Mouse (Mus musculus) B cell, adult 2 months (primary cell): ENCODE measurements at regions not wholly inside any gene's neighbourhood (a gene's known extent, or its start where the extent isn't known, plus 50 kb on each side); places are given as distances from the start of the nearest gene placed in this dataset.

ENCODE experiments used
- DNase-seq, 2 experiments: peaks; one replicate each; pipeline ENCODE4 v3.0.0; 2022

DNA sequence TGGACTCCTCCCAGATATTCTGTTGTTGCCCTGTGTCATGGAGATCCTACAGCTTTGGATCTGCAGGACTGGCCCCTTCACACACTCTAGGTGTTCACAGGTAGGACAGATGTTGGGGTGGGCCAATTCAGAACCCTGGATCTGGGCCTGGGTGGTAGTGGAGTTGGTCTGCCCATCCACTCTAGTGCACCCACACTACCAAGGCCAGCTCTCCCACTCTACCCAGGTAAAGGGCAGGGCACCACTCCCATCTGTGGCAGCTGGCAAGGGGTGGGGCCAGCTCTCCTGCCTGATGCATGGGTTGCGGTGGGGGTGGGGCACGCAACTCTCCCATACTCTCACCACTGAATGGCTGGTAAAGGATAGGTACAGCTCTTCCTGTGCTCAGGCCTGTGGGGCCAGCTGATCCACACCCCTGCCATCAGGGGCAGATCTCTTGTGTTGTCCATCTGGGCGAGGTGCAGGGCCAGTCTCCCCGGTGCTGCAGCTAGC is 76.5 kb downstream of the Gja1 start:
- DNase-seq = no peak

- DNase-seq = no peak
These were observed 78.8 kb downstream of the Gja1 start for GRCm38 (mm10) chr10:56455867-56456468.

- no peak for DNase-seq
These were observed 91.4 kb downstream of the Gja1 start for GRCm38 (mm10) chr10:56468537-56468936.

GRCm38 (mm10) chr10:56468993-56469712 is 92.0 kb downstream of the Gja1 start:
- DNase-seq = no peak

DNA sequence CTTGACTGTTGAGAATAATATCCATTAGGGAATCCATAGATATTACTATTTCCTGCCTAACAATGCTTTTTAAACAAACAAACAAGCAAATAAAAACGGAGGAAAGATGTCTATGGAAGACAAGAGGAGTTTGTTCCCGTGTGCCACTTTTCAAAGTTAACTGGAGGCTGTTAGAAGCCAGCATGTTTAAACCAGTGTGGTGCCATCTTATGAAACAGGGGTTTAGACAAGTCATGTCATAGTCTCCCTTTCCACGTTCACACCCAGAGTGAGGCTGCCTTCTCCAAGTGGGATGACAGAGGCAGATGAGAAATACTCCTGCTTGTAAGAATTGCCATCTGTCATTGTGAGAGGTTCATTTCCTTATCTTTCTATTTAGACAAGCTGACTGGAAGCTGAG is 92.8 kb downstream of the Gja1 start:
- DNase-seq = no peak

DNA sequence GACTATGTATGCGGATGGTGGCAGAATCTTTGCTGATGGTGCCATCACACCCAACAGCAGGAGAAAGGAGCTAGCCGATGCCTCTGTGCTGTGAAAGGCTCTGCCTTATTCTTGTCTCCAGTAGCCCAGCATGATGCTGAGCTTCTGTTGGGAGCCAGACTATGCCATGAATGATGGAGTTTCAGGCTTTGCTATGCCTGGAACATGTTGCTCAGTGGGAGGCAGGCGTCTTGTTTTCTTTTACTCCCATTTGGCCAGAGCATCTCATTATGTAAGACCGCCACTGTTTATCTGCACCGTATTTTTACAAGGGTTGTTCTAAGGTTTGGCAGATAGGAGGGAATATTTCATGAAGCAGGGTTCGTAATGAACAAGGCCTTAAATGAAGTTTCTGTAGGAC is 97.8 kb downstream of the Gja1 start:
- no peak for DNase-seq

DNA sequence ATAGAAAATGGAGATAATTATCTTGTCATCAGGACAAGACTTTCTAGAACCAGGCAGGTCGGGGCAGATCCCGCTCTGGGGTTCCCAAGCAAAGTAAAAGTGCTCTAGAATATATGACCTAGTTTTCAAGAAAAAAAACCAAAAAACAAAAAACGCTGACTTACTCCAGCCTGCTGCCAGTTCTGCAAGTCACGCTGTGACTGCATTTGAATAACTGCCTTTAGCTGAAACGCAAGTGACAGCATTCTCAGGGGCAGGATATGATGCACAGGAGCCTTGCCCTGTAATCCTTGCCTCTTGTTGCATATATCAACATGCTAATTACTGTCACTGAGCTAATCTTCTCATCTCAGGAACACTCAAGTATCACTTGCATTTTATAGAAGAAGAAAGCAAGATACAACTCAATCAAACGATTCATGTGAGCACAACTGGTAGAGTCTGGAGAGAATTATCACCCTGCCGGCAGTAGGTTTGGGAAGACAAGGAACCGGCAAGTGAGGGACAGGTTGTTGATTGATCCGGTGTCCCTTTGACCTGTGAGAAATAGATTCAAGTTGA is 105.1 kb downstream of the Gja1 start:
- DNase-seq = no peak

DNA sequence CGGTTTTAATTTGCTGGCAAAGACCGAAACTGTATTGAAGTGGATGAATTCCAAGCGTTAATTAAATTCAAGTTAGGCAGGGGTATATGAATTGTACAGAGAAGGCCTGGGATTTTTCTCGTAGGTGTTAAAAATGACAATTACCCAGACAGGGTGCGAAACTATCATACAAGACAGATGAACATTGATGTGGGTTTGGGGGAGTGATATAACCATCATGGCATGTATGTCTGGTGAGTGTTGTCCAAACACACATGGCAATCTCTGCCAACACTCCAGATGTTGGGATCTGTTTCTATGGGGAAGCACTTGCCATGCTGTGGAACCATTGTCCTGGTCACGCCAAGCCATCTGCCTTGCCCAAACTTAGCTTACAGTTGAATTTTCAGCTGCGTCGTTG is 107.8 kb downstream of the Gja1 start:
- DNase-seq = no peak

DNA sequence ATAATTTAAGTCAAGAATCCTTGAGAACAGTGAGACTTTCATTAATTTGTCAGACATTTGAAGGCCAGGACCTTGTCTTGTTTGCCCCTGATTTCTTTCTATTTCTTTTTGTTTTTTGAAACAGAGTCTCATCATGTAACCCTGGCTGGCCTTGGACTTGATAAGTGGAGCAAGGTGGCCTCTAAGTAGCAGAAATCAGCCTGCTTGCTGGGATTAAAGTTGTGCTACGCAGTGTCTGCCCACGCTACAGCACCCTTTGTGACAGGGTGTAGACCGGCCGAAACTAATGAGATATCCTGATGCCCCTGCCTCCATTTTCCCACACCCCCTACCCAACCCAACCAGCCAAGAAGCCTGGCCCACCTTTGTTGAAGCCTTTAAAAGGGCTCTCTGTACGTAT is 108.6 kb downstream of the Gja1 start:
- no peak for DNase-seq

- DNase-seq = no peak
These were observed 109.5 kb downstream of the Gja1 start for GRCm38 (mm10) chr10:56486584-56486983.

GRCm38 (mm10) chr10:56493461-56493860 is 116.3 kb downstream of the Gja1 start:
- DNase-seq = no peak

- DNase-seq = no peak
These were observed 118.2 kb downstream of the Gja1 start for GRCm38 (mm10) chr10:56495352-56495751.

DNA sequence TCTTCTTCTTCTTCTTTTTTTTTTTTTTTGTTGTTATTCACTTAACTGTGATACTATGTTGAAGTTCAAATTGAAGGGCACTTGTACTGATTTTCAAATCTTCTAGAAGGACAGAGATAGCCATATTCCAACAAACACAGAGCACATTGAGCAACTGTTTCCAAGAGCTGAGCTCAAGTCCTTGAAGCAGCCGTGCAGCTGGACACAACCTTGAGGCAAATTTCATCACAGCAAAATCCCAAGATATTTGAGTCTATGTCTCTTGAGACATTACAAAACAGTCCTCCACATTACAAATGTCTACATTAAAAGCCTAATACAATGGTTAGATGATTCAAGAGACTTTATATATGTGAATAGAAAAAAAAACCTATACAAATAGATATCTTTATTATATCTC is 141.9 kb downstream of the Gja1 start:
- DNase-seq = no peak

GRCm38 (mm10) chr10:56525791-56526190 is 148.7 kb downstream of the Gja1 start:
- DNase-seq = no peak

DNA sequence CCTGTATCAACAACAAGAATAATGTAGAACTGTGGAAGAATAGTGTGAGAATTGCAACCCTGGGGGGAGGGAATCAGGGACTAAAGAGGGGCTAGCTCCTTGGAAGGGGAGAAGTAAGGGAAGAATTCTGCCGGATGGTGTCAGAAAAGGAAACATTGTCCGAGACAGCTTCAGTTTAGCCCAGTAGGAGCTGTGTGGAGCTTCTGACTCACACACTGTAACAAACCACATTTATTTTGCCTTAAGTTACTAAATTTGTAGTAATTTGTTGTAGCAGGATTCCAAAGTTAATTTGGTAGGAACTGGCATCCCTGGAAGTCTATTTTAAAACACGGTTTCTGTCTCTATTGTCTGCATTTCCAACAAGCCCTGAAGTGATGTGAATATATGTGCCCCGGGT is 160.0 kb downstream of the Gja1 start:
- DNase-seq = no peak

DNA sequence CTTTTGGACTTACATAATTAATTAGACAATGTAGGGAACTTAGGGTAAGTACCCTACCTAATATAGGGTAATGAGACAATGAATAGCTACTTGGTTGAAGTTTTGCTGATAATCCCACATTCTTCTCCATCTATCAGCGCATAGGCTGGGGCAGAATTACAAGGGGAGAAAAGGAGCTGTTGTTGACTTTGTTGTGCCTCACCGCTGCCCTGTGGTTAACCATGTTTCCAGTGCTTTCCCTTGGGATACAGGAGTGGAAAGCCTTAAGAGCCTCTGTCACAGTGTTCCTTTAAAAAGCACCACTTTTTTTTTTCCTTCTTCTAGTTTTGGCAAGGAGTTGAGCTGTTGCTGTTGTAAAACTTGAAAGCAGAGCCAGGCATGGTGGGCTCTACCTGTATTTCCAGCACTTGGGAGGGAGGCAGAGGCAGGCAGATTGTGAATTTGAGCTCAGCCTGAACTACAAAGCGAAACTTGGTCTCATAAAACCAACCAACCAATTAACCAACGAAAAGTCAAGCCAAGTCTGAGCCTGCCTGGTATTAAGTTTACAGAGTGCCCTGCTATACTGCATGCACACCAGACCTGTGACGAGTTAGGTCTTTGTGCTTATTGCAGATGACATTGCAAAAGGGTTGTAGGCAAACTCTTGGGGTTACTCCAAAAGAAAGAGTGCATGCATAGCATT is 162.8 kb downstream of the Gja1 start:
- no peak for DNase-seq

- DNase-seq = no peak
These were observed 165.0 kb downstream of the Gja1 start for GRCm38 (mm10) chr10:56542106-56542505.

DNA sequence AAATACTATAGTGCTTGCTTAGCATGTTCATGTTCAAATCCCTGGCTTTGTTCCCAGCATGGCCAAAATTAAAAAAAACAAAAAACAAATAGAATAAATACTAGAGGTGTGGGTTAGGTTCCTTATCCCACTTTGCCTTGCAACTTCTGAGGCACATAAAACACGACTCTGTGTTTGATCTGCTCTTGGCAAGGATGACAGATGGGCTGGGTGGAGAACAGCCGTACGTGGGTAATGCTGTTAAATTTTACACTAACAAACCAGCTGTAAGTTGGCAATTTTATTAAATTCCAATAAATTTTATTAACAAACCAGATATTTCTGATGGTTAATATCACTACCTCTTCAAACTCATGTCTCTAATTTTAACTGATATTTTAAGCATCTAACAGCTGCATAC is 168.9 kb downstream of the Gja1 start:
- DNase-seq = no peak

DNA sequence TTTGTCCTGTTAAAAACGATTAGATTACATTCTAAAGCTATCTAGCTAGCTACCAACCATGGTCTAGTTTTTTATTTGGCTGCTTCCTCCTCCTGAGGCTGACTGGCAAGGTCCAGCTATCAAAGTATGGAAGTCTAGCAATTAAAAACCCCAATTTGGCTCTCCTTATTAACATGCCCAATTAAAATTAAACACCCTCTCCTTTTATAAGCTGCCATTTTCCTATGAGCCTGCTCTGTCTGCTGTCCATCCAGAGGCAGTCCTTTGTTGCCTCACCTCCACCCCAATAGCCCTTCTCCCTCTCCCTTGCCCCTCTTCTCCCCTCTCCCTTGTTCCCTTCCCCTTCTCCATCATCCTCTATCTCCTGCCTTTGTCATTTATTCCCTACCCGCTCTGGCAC is 169.7 kb downstream of the Gja1 start:
- DNase-seq = no peak

DNA sequence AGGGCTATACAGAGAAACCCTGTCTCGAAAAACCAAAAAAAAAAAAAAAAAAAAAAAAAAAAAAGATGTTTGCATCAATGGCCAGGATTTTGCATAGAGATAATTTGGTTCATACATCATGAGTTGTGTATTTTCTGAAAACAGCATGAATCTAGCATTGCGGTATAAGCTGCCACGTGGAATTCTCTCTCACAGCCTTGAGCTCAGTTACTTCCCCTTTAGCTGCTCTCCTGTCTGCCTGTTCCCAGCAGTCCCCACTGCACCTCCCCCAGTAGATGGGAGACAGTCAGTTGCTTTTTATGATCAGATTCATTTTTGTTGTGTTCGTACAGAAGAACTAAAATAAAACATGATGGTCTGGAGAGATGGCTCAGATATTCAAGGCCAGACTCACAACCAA is 170.7 kb downstream of the Gja1 start:
- DNase-seq = no peak

DNA sequence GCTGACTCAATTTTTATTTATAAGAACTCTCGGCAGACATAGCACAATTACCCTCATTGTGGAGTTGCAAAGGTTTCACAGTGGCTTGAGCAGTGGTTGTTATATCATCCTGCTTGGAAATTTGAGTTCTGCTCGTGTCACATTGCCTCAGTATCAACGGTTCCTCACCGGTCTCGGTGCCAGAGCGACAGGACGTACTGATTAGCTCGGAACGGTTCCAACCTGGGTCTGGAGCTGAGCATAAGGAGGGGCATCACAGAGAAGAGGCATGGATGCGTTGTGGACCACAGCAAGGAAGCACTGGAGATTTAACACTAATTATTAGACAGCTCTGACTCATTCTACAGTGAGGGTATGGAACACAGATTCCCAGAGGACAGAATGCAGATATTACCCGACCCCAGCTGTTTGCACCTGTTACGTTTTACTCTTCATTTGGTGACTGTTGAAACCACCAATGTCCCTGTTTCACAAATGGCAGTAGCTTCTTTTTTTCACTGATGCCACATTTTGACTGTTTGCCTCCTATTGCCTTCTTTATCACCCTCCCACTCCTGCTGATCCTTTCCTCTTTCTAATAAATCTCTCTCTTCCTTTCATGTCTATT is 189.8 kb downstream of the Gja1 start:
- no peak for DNase-seq

GRCm38 (mm10) chr10:56582065-56582464 is 204.9 kb downstream of the Gja1 start:
- DNase-seq = no peak

GRCm38 (mm10) chr10:56587205-56587604 is 210.1 kb downstream of the Gja1 start:
- no peak for DNase-seq
